Mouse (Mus musculus): ENCODE measurements around the gene Prss30. TPM values are rescaled to one million over a fixed set of nuclear protein-coding genes. Genes with fewer than 3 reads are reported as not detected.
A peak's percentile ranks its signal among the peaks of the same experiment; 100 is the strongest.

The Prss30 gene
- total RNA-seq (2021): not detected
- long read RNA-seq: 0 reads

GRCm38 (mm10) chr17:23980297-23980909, at the start of gene Prss30:
Gene Prss30, minus strand, starts transcription at chr17:23980566.
- no peak for DNase-seq (ENCODE audit: low spot score in 2 of 2)

- DNase-seq (ENCODE audit: low spot score in 2 of 2): no peak
These were observed 49.1 kb upstream of the Prss30 start for GRCm38 (mm10) chr17:24029477-24029876.

GRCm38 (mm10) chr17:24021375-24022199, 41.2 kb upstream of the Prss30 start:
- no peak for DNase-seq (ENCODE audit: low spot score in 2 of 2)

- no peak for DNase-seq (ENCODE audit: low spot score in 2 of 2)
These were observed 40.3 kb upstream of the Prss30 start for GRCm38 (mm10) chr17:24020696-24021095.

- DNase-seq (ENCODE audit: low spot score in 2 of 2): peak in 1 of 2 experiments; percentile 38
These were observed 35.4 kb upstream of the Prss30 start for GRCm38 (mm10) chr17:24015727-24016126.

- no peak for DNase-seq (ENCODE audit: low spot score in 2 of 2)
These were observed 34.1 kb upstream of the Prss30 start for GRCm38 (mm10) chr17:24014433-24014965.

GRCm38 (mm10) chr17:24012921-24013320, 32.6 kb upstream of the Prss30 start:
- DNase-seq (ENCODE audit: low spot score in 2 of 2): no peak

GRCm38 (mm10) chr17:24009617-24010016, 29.3 kb upstream of the Prss30 start:
- DNase-seq (ENCODE audit: low spot score in 2 of 2): no peak

- no peak for DNase-seq (ENCODE audit: low spot score in 2 of 2)
These were observed 27.7 kb upstream of the Prss30 start for GRCm38 (mm10) chr17:24008105-24008504.

- no peak for DNase-seq (ENCODE audit: low spot score in 2 of 2)
These were observed 27.0 kb upstream of the Prss30 start for GRCm38 (mm10) chr17:24007391-24007790.

- no peak for DNase-seq (ENCODE audit: low spot score in 2 of 2)
These were observed 26.6 kb upstream of the Prss30 start for GRCm38 (mm10) chr17:24006930-24007329.

GRCm38 (mm10) chr17:24005049-24005448, 24.7 kb upstream of the Prss30 start:
- DNase-seq (ENCODE audit: low spot score in 2 of 2): no peak

- no peak for DNase-seq (ENCODE audit: low spot score in 2 of 2)
These were observed 23.8 kb upstream of the Prss30 start for GRCm38 (mm10) chr17:24004071-24004665.

GRCm38 (mm10) chr17:24000404-24000803, 20.0 kb upstream of the Prss30 start:
- DNase-seq (ENCODE audit: low spot score in 2 of 2): peak; percentile 73 to 81

GRCm38 (mm10) chr17:23998383-23998782, 18.0 kb upstream of the Prss30 start:
- DNase-seq (ENCODE audit: low spot score in 2 of 2): no peak

GRCm38 (mm10) chr17:23997901-23998300, 17.5 kb upstream of the Prss30 start, which contains the start of gene Prss22:
Gene Prss22, minus strand, starts transcription at chr17:23998100.
- no peak for DNase-seq (ENCODE audit: low spot score in 2 of 2)

GRCm38 (mm10) chr17:23995421-23995820, 15.1 kb upstream of the Prss30 start:
- DNase-seq (ENCODE audit: low spot score in 2 of 2): no peak

GRCm38 (mm10) chr17:23994667-23995066, 14.3 kb upstream of the Prss30 start:
- DNase-seq (ENCODE audit: low spot score in 2 of 2): no peak

GRCm38 (mm10) chr17:23993559-23994428, 13.4 kb upstream of the Prss30 start:
- DNase-seq (ENCODE audit: low spot score in 2 of 2): peak; percentile 87 to 96

GRCm38 (mm10) chr17:23992789-23993553, 12.6 kb upstream of the Prss30 start:
- DNase-seq (ENCODE audit: low spot score in 2 of 2): no peak
